Mouse (Mus musculus): Measurements from ENCODE around the gene Sema4g. TPM values are rescaled to one million over a fixed set of nuclear protein-coding genes. Genes with fewer than 3 reads are reported as not detected.

The Sema4g gene
- total and polyA plus RNA-seq, 3 experiments = 0.15 to 0.47 TPM; not detected in 1

- TF ChIP-seq TCF12 (IDR thresholded peaks at IDR 0.05; ENCODE audit: low read depth, low read length) (no peak), SMC3 (IDR thresholded peaks at IDR 0.05; ENCODE audit: low read depth, low read length) (no peak), CHD2 (IDR thresholded peaks at IDR 0.05; ENCODE audit: low read length) (no peak; the same call in 1 of the 2 replicates), NELFE (IDR thresholded peaks at IDR 0.05; ENCODE audit: low read depth, low read length) (no peak)
Measured at GRCm38 (mm10) chr19:45013581-45014225, 24.8 kb downstream of the Sema4g start (continued).

GRCm38 (mm10) chr19:45014335-45014971, 25.6 kb downstream of the Sema4g start, which contains the start of gene Lzts2:
TSS of gene Lzts2 (plus strand) at chr19:45014414.
- Histone ChIP-seq H3K4me1 (ENCODE audit: control insufficient read depth in 1 of 2, insufficient read depth in 2 of 2, low read length in 2 of 2) (peaks cover 6 to 12% of the 10 kb centered on the region in 2 experiments), H3K27ac (ENCODE audit: control insufficient read depth, low read depth, low read length) (peak within 1 kb of the TSS; percentile 75), H3K4me3 (ENCODE audit: control insufficient read depth in 1 of 2, insufficient read depth in 1 of 2, low read depth in 2 of 2, low read length in 2 of 2) (peak within 1 kb of the TSS; percentile 69 to 93), H3K27me3 (ENCODE audit: control insufficient read depth in 1 of 2, insufficient read depth in 2 of 2, low read length in 2 of 2) (no peaks in the 10 kb centered on the region), H3K9ac (ENCODE audit: control insufficient read depth, low read depth, low read length, poor library complexity, severe bottlenecking) (peak within 1 kb of the TSS; percentile 63), H3K36me3 (ENCODE audit: control insufficient read depth in 1 of 2, insufficient read depth in 2 of 2, low read length in 2 of 2) (peaks cover 0 to 7% of the 10 kb centered on the region in 2 experiments; a peak in 2 of 4 replicates), H3K9me3 (replicated peaks; ENCODE audit: insufficient read depth, low read length) (no peaks in the 10 kb centered on the region), H3K79me2 (ENCODE audit: control insufficient read depth, insufficient read depth, low read length, poor library complexity) (no peaks in the 10 kb centered on the region; the same call in 1 of the 2 replicates)
- TF ChIP-seq ELF1 (IDR thresholded peaks at IDR 0.05; ENCODE audit: low read depth, low read length) (peak; percentile 48; the same call in 1 of the 2 replicates), USF1 (IDR thresholded peaks at IDR 0.05; ENCODE audit: low read depth, low read length) (peak; percentile 96), MAX (IDR thresholded peaks at IDR 0.05; ENCODE audit: low read length) (peak; percentile 39; the same call in 1 of the 2 replicates), POLR2A (IDR thresholded peaks at IDR 0.05; ENCODE audit: control insufficient read depth in 1 of 2, insufficient read depth in 1 of 2, low read depth in 1 of 2, low read length in 2 of 2, poor library complexity in 1 of 2) (0 out of 4 replicates have a peak, but pooled peaks of 1 of the 2 experiments have one; percentile 13), MYB (IDR thresholded peaks at IDR 0.05; ENCODE audit: low read depth, low read length) (no peak), RCOR1 (IDR thresholded peaks at IDR 0.05; ENCODE audit: low read depth, low read length) (no peak; the same call in 1 of the 2 replicates), GATA1 (IDR thresholded peaks at IDR 0.05; ENCODE audit: low read depth, low read length) (0 out of 2 replicates have a peak, but pooled peaks have one; percentile 42), ZC3H11A (IDR thresholded peaks at IDR 0.05; ENCODE audit: low read depth, low read length) (no peak), ETS1 (IDR thresholded peaks at IDR 0.05; ENCODE audit: low read depth, low read length) (peak; percentile 69), BHLHE40 (IDR thresholded peaks at IDR 0.05; ENCODE audit: borderline replicate concordance, low read depth, low read length) (peak; percentile 95), SIN3A (IDR thresholded peaks at IDR 0.05; ENCODE audit: low read length) (peak; percentile 47), POLR2AphosphoS2 (IDR thresholded peaks at IDR 0.05; ENCODE audit: low read length) (no peak; the same call in 1 of the 2 replicates), NRF1 (IDR thresholded peaks at IDR 0.05; ENCODE audit: insufficient read depth, low read depth, low read length, poor library complexity, severe bottlenecking) (no peak), TCF12 (IDR thresholded peaks at IDR 0.05; ENCODE audit: low read depth, low read length) (peak; percentile 17; the same call in 1 of the 2 replicates), USF2 (IDR thresholded peaks at IDR 0.05; ENCODE audit: borderline replicate concordance in 1 of 2, insufficient read depth in 1 of 2, low read depth in 1 of 2, low read length in 2 of 2) (peak in 1 of 2 experiments; percentile 76; a peak in 2 of 4 replicates), GABPA (IDR thresholded peaks at IDR 0.05; ENCODE audit: low read depth, low read length) (no peak)
- DNase-seq (ENCODE audit: low read depth, low spot score) = peak; percentile 82
